Mouse (Mus musculus) left cerebral cortex, postnatal 14 days (tissue): ENCODE results near the gene Trcg1. TPM values are rescaled to one million over a fixed set of nuclear protein-coding genes. Genes with fewer than 3 reads are reported as not detected.

Experiments used
- DNase-seq, 2 experiments: peaks; one replicate each; pipeline ENCODE4 v3.0.0; 2021 to 2022; ENCODE audit warnings: low spot score in 2 of 2, mixed read lengths in 1 of 2
- intact Hi-C: fragments of 180-260 bp; cut with DNase I; formaldehyde crosslinking; loops from one replicate; pipeline ENCODE4 v1.15.1; 2025
- total RNA-seq, 2 experiments: library from RNA; stranded (reverse); gene quantifications; 2 replicates each; pipeline ENCODE4 v1.2.3; 2021

Gene Trcg1
- total RNA-seq, 2 experiments from 2014 or later = not detected

- DNase-seq = no peak
- intact Hi-C loops = no loop called here
Measured at GRCm38 (mm10) chr9:57230146-57230783, 6.1 kb upstream of the Trcg1 start.

GRCm38 (mm10) chr9:57231536-57232255 lies 4.7 kb upstream of the Trcg1 start:
- intact Hi-C loops = no loop called here
- DNase-seq = no peak

GRCm38 (mm10) chr9:57232341-57232940 lies 3.9 kb upstream of the Trcg1 start:
- DNase-seq = no peak
- intact Hi-C loops = no loop called here

- no peak for DNase-seq
- intact Hi-C loops = no loop called here
Measured at GRCm38 (mm10) chr9:57233142-57233541, 3.2 kb upstream of the Trcg1 start.

- no peak for DNase-seq
- intact Hi-C loops = no loop called here
Measured at GRCm38 (mm10) chr9:57233767-57234166, 2.6 kb upstream of the Trcg1 start.

GRCm38 (mm10) chr9:57237705-57238104 lies 1.3 kb downstream of the Trcg1 start:
- intact Hi-C loops = no loop called here
- DNase-seq = no peak

- intact Hi-C loops = no loop called here
- DNase-seq = no peak
Measured at GRCm38 (mm10) chr9:57238220-57238619, 1.9 kb downstream of the Trcg1 start.

GRCm38 (mm10) chr9:57241111-57241510 lies 4.8 kb downstream of the Trcg1 start:
- no peak for DNase-seq
- intact Hi-C loops = no loop called here

GRCm38 (mm10) chr9:57242916-57243315 lies 6.6 kb downstream of the Trcg1 start:
- intact Hi-C loops = no loop called here
- no peak for DNase-seq

- intact Hi-C loops = no loop called here
- no peak for DNase-seq
Measured at GRCm38 (mm10) chr9:57244106-57244685, 7.8 kb downstream of the Trcg1 start.

- DNase-seq = peak in 1 of 2 experiments; percentile 50
- intact Hi-C loops = no loop called here
Measured at GRCm38 (mm10) chr9:57246482-57246881, 10.1 kb downstream of the Trcg1 start.

- intact Hi-C loops = no loop called here
- no peak for DNase-seq
Measured at GRCm38 (mm10) chr9:57247201-57247671, 10.9 kb downstream of the Trcg1 start.

GRCm38 (mm10) chr9:57248030-57248942 lies 11.9 kb downstream of the Trcg1 start:
- intact Hi-C loops = no loop called here
- DNase-seq = no peak

GRCm38 (mm10) chr9:57250026-57250425 lies 13.7 kb downstream of the Trcg1 start:
- DNase-seq = no peak
- intact Hi-C loops = no loop called here

GRCm38 (mm10) chr9:57251139-57251538 lies 14.8 kb downstream of the Trcg1 start:
- no peak for DNase-seq
- intact Hi-C loops = no loop called here

- intact Hi-C loops = no loop called here
- DNase-seq = no peak
Measured at GRCm38 (mm10) chr9:57254061-57254460, 17.7 kb downstream of the Trcg1 start.

- intact Hi-C loops = no loop called here
- DNase-seq = no peak
Measured at GRCm38 (mm10) chr9:57254823-57255495, 18.6 kb downstream of the Trcg1 start.

- intact Hi-C loops = no loop called here
- DNase-seq = no peak
Measured at GRCm38 (mm10) chr9:57256309-57256708, 20.0 kb downstream of the Trcg1 start.

GRCm38 (mm10) chr9:57256861-57257260 lies 20.5 kb downstream of the Trcg1 start:
- intact Hi-C loops = no loop called here

More at GRCm38 (mm10) chr9:57256861-57257260, 20.5 kb downstream of the Trcg1 start:
- DNase-seq = no peak
